In the genomic region with DNA sequence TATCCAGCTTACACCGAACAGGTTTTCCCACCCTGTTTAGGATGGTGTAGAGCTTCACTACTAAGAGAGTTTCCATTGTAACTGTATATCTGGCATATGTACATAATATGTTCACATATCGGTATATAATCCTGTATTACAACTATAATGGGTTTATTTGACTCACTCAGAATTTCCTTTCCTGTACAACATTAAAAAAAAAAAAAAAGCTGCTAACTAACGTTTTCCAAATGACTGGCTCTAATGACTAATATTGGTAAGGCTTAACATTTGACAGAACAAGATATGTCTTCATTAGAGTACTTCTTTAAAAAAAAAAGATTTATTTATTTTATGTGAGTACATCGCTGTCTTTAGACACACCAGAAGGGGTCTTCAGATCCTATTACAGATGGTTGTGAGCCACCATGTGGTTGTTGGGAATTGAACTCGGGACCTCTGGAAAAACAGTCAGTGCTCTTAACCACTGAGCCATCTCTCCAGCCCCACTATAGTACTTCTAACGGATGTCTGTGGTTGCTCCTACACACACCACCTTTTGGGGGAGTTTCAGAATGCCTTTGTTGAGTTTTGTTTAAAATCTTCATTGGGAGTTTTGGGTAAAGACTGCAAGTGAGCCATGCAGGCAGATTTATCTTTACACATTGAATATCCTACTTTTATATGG, we compare ENCODE assay signal across 23 mouse cellular contexts. TPM values are rescaled to one million over a fixed set of nuclear protein-coding genes. Genes with fewer than 3 reads are reported as not detected.
DNase-seq lines count a peak whose midpoint lies in the region; ATAC-seq and TF ChIP-seq lines count a peak whose summit lies in the region.
"Had no signal": no experiment of that assay in that cellular context is flagged by ENCODE, and none has a peak within 500 bp of the region (broad histone marks: within the 10 kb centered on the region; RNA-seq: fewer than 3 reads in every experiment).

No protein-coding gene starts in this region.

- no peak for ATAC-seq in kidney, embryonic 15.5 days (replicated peaks; ENCODE audit: low FRiP score)
- ATAC-seq: forebrain, embryonic 14.5 days; forebrain, embryonic 16.5 days had no signal

- H3K4me3 ChIP-seq in CH12.LX (replicated peaks in 1 of 3; ENCODE audit: low read depth in 2 of 3, low read length in 2 of 3, poor library complexity in 1 of 3), result no peak overlapping the region
- no peak overlapping the region for H3K4me3 ChIP-seq in kidney, embryonic 15.5 days (replicated peaks)
- H3K4me3 ChIP-seq: embryonic facial prominence, embryonic 13.5 days; embryonic facial prominence, embryonic 15.5 days; erythroblast, embryonic 14.5 days; forebrain, embryonic 10.5 days; forebrain, embryonic 12.5 days had no signal

- no peak for TF ChIP-seq RAD21 in CH12.LX (IDR thresholded peaks at IDR 0.05; ENCODE audit: low read depth, low read length)

- no peaks in the 10 kb centered on the region for H3K36me3 ChIP-seq in CH12.LX (replicated peaks in 1 of 2; ENCODE audit: control insufficient read depth in 1 of 2, insufficient read depth in 1 of 2, low read length in 1 of 2)
- H3K36me3 ChIP-seq in kidney, embryonic 15.5 days, result no peaks in the 10 kb centered on the region
- H3K36me3 ChIP-seq: forebrain, embryonic 10.5 days; forebrain, embryonic 12.5 days had no signal

- H3K27ac ChIP-seq in CH12.LX (ENCODE audit: insufficient read depth, low read depth), result no peak overlapping the region
- no peak overlapping the region for H3K27ac ChIP-seq in kidney, embryonic 15.5 days
- H3K27ac ChIP-seq: embryonic facial prominence, embryonic 13.5 days; embryonic facial prominence, embryonic 15.5 days; forebrain, embryonic 10.5 days; forebrain, embryonic 12.5 days had no signal

- peaks cover 4 to 9% of the 10 kb centered on the region in 2 experiments for H3K4me1 ChIP-seq in CH12.LX (ENCODE audit: control insufficient read depth in 1 of 2, insufficient read depth in 2 of 2)
- H3K4me1 ChIP-seq in kidney, embryonic 15.5 days, result no peaks in the 10 kb centered on the region

- dilution Hi-C loops in CH12.LX (cut with MboI; ENCODE audit: extremely low pct_ligation_motif_present, extremely low pct_unique_long_range_greater_than_20kb, low sequenced_read_pairs), result no loop called here

- 87% methylated on average over 6 of the region's 6 CpGs for WGBS in kidney, embryonic 15.5 days

- no peak overlapping the region for H3K4me2 ChIP-seq in CH12.LX (ENCODE audit: insufficient read depth, low read depth, poor library complexity, severe bottlenecking)
- no peak overlapping the region for H3K4me2 ChIP-seq in kidney, embryonic 15.5 days
- H3K4me2 ChIP-seq: embryonic facial prominence, embryonic 13.5 days; embryonic facial prominence, embryonic 15.5 days; forebrain, embryonic 12.5 days had no signal

- intact Hi-C loops in left cerebral cortex, postnatal 36 days (cut with DNase I), result no loop called here

- no peak for TF ChIP-seq EP300 in CH12.LX (IDR thresholded peaks at IDR 0.05; ENCODE audit: low read length)

- no peaks in the 10 kb centered on the region for H3K9me3 ChIP-seq in CH12.LX (replicated peaks; ENCODE audit: low read length)
- no peaks in the 10 kb centered on the region for H3K9me3 ChIP-seq in kidney, embryonic 15.5 days (replicated peaks)
- H3K9me3 ChIP-seq: embryonic facial prominence, embryonic 13.5 days; embryonic facial prominence, embryonic 15.5 days; forebrain, embryonic 12.5 days had no signal

- no peak for TF ChIP-seq POLR2A in CH12.LX (IDR thresholded peaks at IDR 0.05; ENCODE audit: low read depth, low read length)

- peak; percentile 9 for DNase-seq in CD4-positive, CD25-positive, alpha-beta regulatory T cell, adult 2 months (ENCODE audit: low read depth, low spot score)
- DNase-seq in CH12.LX (ENCODE audit: extremely low read depth), result no peak
- peak; percentile 37 for DNase-seq in induced T-regulatory cell, adult 2 months (ENCODE audit: low read depth)
- DNase-seq in retina, embryonic 14.5 days (ENCODE audit: low spot score), result no peak
- DNase-seq in c-Kit-positive CD71-positive TER-119-positive erythroid progenitor cells, embryonic 14.5 days (ENCODE audit: low spot score), result no peak
- DNase-seq in left cerebral cortex, postnatal 36 days (ENCODE audit: low spot score in 2 of 2), result no peak
- DNase-seq: adrenal gland, adult 8-10 months; adrenal gland, postnatal 14 days; adrenal gland, postnatal 36 days; cerebellum, adult 11 months; cerebellum, adult 2 months; cerebellum, adult 9-10 months; cerebellum, postnatal 10 days; cerebellum, postnatal 25 days; embryo, embryonic 11 days had no signal

- no peaks in the 10 kb centered on the region for H3K79me2 ChIP-seq in CH12.LX (replicated peaks; ENCODE audit: control insufficient read depth, extremely low read depth, insufficient read depth, poor library complexity, severe bottlenecking)

- H3K9ac ChIP-seq in CH12.LX (ENCODE audit: insufficient read depth, low read depth), result no peak overlapping the region
- no peak overlapping the region for H3K9ac ChIP-seq in kidney, embryonic 15.5 days
- H3K9ac ChIP-seq: embryonic facial prominence, embryonic 13.5 days; embryonic facial prominence, embryonic 15.5 days; forebrain, embryonic 12.5 days had no signal

- TF ChIP-seq CTCF in CH12.LX (conservative IDR thresholded peaks at IDR 0.05 in 1 of 2, IDR thresholded peaks at IDR 0.05 in 1 of 2; ENCODE audit: low read depth in 2 of 2, low read length in 2 of 2), result no peak

- no peaks in the 10 kb centered on the region for H3K27me3 ChIP-seq in CH12.LX (replicated peaks)
- no peaks in the 10 kb centered on the region for H3K27me3 ChIP-seq in kidney, embryonic 15.5 days
- H3K27me3 ChIP-seq: embryonic facial prominence, embryonic 13.5 days; embryonic facial prominence, embryonic 15.5 days; forebrain, embryonic 12.5 days had no signal

- in situ Hi-C loops in CH12.LX (cut with MboI; ENCODE audit: low pct_ligation_motif_present, low pct_unique_long_range_greater_than_20kb, low sequenced_read_pairs), result no loop called here

TF ChIP-seq in CH12.LX, 34 proteins besides CTCF, POLR2A, EP300 and RAD21:
- no peak for TF ChIP-seq ETS1 (conservative IDR thresholded peaks at IDR 0.05; ENCODE audit: low read depth, low read length)
- no peak for TF ChIP-seq GABPA (IDR thresholded peaks at IDR 0.05; ENCODE audit: insufficient replicate concordance, low read depth, low read length)
- TF ChIP-seq HCFC1 (IDR thresholded peaks at IDR 0.05; ENCODE audit: low read depth, low read length), result no peak
- no peak for TF ChIP-seq MAX (IDR thresholded peaks at IDR 0.05; ENCODE audit: low read length)
- 0 out of 2 replicates have a peak, but pooled peaks have one; percentile 22 for TF ChIP-seq MXI1 (IDR thresholded peaks at IDR 0.05; ENCODE audit: low read depth, low read length)
- TF ChIP-seq SIN3A (IDR thresholded peaks at IDR 0.05; ENCODE audit: low read length), result 0 out of 2 replicates have a peak, but pooled peaks have one; percentile 30
- no peak for TF ChIP-seq MYC (IDR thresholded peaks at IDR 0.05; ENCODE audit: low read depth, low read length)
- no peak for TF ChIP-seq E2F4 (IDR thresholded peaks at IDR 0.05; ENCODE audit: insufficient replicate concordance, low read depth, low read length)
- no peak for TF ChIP-seq USF1 (IDR thresholded peaks at IDR 0.05; ENCODE audit: low read depth, low read length)
- TF ChIP-seq TCF12 (IDR thresholded peaks at IDR 0.05; ENCODE audit: low read depth, low read length), result no peak
- no peak for TF ChIP-seq KAT2A (IDR thresholded peaks at IDR 0.05; ENCODE audit: insufficient replicate concordance, low read length)
- TF ChIP-seq PAX5 (IDR thresholded peaks at IDR 0.05; ENCODE audit: low read length), result no peak
- no peak for TF ChIP-seq CHD2 (IDR thresholded peaks at IDR 0.05; ENCODE audit: low read length)
- TF ChIP-seq UBTF (IDR thresholded peaks at IDR 0.05; ENCODE audit: low read depth, low read length), result no peak
- peak; percentile 91 for TF ChIP-seq TBP (conservative IDR thresholded peaks at IDR 0.05; ENCODE audit: low read depth, low read length)
- TF ChIP-seq ZC3H11A (IDR thresholded peaks at IDR 0.05; ENCODE audit: low read depth, low read length), result no peak
- peak; percentile 52; the same call in 1 of the 2 replicates for TF ChIP-seq ZNF384 (IDR thresholded peaks at IDR 0.05; ENCODE audit: low read depth, low read length)
- TF ChIP-seq USF2 (conservative IDR thresholded peaks at IDR 0.05; ENCODE audit: low read depth, low read length), result no peak
- 0 out of 2 replicates have a peak, but pooled peaks have one; percentile 7 for TF ChIP-seq ELF1 (IDR thresholded peaks at IDR 0.05; ENCODE audit: low read depth, low read length)
- TF ChIP-seq POLR2AphosphoS2 (IDR thresholded peaks at IDR 0.05; ENCODE audit: low read depth, low read length), result no peak
- no peak for TF ChIP-seq IRF4 (IDR thresholded peaks at IDR 0.05; ENCODE audit: low read depth, low read length)
- no peak for TF ChIP-seq SMC3 (IDR thresholded peaks at IDR 0.05; ENCODE audit: low read depth, low read length)
- TF ChIP-seq MAZ (IDR thresholded peaks at IDR 0.05; ENCODE audit: low read depth, low read length), result no peak
- TF ChIP-seq CHD1 (IDR thresholded peaks at IDR 0.05; ENCODE audit: low read depth, low read length), result no peak
TF ChIP-seq in CH12.LX: peak in this region for 5.

RNA-seq across cellular contexts. Expression of a gene that starts 41.1 kb away (rescaled TPM):
- total RNA-seq in CH12.LX (2012; rRNA removed), result 0.04 TPM in 1 of 2 replicates, not detected in the other
- 0.05 and 0.08 TPM in 2 replicates for total RNA-seq in CH12.LX (2014; rRNA removed)
- polyA plus RNA-seq in CH12.LX (2012; ENCODE audit: insufficient read length, low read depth), result 0.22 and 0.36 TPM in 2 replicates
- 1.9 and 2.9 TPM in 2 replicates for polyA plus RNA-seq in kidney, embryonic 15.5 days (2015; fragmentation: Nextera tagmentation; extraction: Ambion mirVana)
- total RNA-seq in left cerebral cortex, postnatal 36 days (2021), result 100 to 1,000 TPM; 134 to 138 TPM

Comparison
In these comparisons a context has a peak if more than half of its experiments do, and no peak if none do; other contexts are left out.
1. DNase-seq: peak in CD4-positive, CD25-positive, alpha-beta regulatory T cell, adult 2 months (single experiment) and induced T-regulatory cell, adult 2 months (single experiment); none in CH12.LX (single experiment), retina, embryonic 14.5 days (single experiment), c-Kit-positive CD71-positive TER-119-positive erythroid progenitor cells, embryonic 14.5 days (single experiment) and left cerebral cortex, postnatal 36 days (0 of 2).
2. RNA of a gene that starts 41.1 kb away (total RNA-seq): 134 to 138 TPM in left cerebral cortex, postnatal 36 days; 0.04 to 0.08 TPM in CH12.LX; every median in the first group is over 100 times any median in the second.